Mouse (Mus musculus): ENCODE results near the gene Igsf9b.

Igsf9b gene

GRCm38 (mm10) chr9:27330374-27330773 is 31.4 kb downstream of the Igsf9b start:
- no peak for DNase-seq (ENCODE audit: low read depth, low spot score)

GRCm38 (mm10) chr9:27331538-27331937 is 32.5 kb downstream of the Igsf9b start:
- DNase-seq (ENCODE audit: low read depth, low spot score), result no peak

GRCm38 (mm10) chr9:27334895-27335294 is 35.9 kb downstream of the Igsf9b start:
- DNase-seq (ENCODE audit: low read depth, low spot score), result no peak

- DNase-seq (ENCODE audit: low read depth, low spot score), result no peak
Observed at GRCm38 (mm10) chr9:27336962-27337636, 38.1 kb downstream of the Igsf9b start.

- no peak for DNase-seq (ENCODE audit: low read depth, low spot score)
Observed at GRCm38 (mm10) chr9:27339168-27339567, 40.2 kb downstream of the Igsf9b start.

GRCm38 (mm10) chr9:27346541-27347269 is 47.7 kb downstream of the Igsf9b start:
- no peak for DNase-seq (ENCODE audit: low read depth, low spot score)

GRCm38 (mm10) chr9:27353082-27353481 is 54.1 kb downstream of the Igsf9b start:
- no peak for DNase-seq (ENCODE audit: low read depth, low spot score)

GRCm38 (mm10) chr9:27357893-27358292 is 58.9 kb downstream of the Igsf9b start:
- DNase-seq (ENCODE audit: low read depth, low spot score), result no peak

- DNase-seq (ENCODE audit: low read depth, low spot score), result no peak
Observed at GRCm38 (mm10) chr9:27367231-27367630, 68.2 kb downstream of the Igsf9b start.

- DNase-seq (ENCODE audit: low read depth, low spot score), result no peak
Observed at GRCm38 (mm10) chr9:27369108-27369507, 70.1 kb downstream of the Igsf9b start.

GRCm38 (mm10) chr9:27375746-27376145 is 76.7 kb downstream of the Igsf9b start:
- no peak for DNase-seq (ENCODE audit: low read depth, low spot score)

- no peak for DNase-seq (ENCODE audit: low read depth, low spot score)
Observed at GRCm38 (mm10) chr9:27386951-27387350, 87.9 kb downstream of the Igsf9b start.

GRCm38 (mm10) chr9:27396500-27396899 is 97.5 kb downstream of the Igsf9b start, which contains the start of gene Spata19:
TSS of gene Spata19 (plus strand) at chr9:27396800.
- DNase-seq (ENCODE audit: low read depth, low spot score), result no peak

GRCm38 (mm10) chr9:27401169-27401568 is 102.2 kb downstream of the Igsf9b start:
- no peak for DNase-seq (ENCODE audit: low read depth, low spot score)
